Mouse (Mus musculus) ovary, adult 10 weeks (tissue): Measurements from ENCODE around the gene Gm14137. TPM values are rescaled to one million over a fixed set of nuclear protein-coding genes. Genes with fewer than 3 reads are reported as not detected.

Source experiments
- polyA plus RNA-seq: library from polyadenylated mRNA; stranded (reverse); fragments of 350-450 nt; fragmentation: Illumina TruSeq; extraction: RNeasy Lipid Tissue Mini Kit (QIAGEN cat#74804); gene quantifications from one replicate; pipeline ENCODE4 v1.2.3, GENCODE M21; 2014

Gm14137 gene
- polyA plus RNA-seq = not detected

DNA sequence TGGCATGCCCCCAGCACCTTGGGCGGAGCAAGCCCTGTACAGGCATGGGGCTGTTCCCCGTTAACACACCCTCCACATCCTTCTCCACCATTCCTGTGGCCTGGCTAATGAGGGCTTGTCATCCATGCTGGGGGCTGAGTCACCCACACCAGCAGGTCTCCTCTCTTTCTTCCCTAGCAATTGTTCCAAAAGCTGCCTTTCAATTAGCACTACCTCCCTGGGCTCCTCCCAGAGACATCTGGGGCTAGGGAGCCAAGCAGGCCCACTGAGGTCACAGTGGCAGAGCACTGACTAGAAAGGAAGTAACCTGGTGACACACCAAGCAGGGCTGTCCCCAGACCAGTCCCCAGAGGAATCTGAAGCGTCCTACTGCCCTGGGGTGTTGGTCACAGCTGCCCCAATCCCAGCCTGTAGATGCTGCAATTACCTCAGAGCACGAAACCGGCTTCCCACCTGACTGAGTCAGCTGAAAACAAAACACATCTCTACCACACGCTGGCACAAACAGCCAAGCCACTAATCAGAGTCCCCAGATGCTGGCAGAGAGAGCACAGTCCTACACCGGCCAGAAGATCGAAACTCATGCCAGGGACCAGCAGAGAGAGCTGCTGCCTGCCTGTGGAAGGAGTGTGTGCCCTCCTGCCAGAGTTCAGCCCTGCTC is at the start of gene Gm14137:
Gm14137 (plus strand) TSS at position 519 of the 661 bp plus-strand sequence.

DNA sequence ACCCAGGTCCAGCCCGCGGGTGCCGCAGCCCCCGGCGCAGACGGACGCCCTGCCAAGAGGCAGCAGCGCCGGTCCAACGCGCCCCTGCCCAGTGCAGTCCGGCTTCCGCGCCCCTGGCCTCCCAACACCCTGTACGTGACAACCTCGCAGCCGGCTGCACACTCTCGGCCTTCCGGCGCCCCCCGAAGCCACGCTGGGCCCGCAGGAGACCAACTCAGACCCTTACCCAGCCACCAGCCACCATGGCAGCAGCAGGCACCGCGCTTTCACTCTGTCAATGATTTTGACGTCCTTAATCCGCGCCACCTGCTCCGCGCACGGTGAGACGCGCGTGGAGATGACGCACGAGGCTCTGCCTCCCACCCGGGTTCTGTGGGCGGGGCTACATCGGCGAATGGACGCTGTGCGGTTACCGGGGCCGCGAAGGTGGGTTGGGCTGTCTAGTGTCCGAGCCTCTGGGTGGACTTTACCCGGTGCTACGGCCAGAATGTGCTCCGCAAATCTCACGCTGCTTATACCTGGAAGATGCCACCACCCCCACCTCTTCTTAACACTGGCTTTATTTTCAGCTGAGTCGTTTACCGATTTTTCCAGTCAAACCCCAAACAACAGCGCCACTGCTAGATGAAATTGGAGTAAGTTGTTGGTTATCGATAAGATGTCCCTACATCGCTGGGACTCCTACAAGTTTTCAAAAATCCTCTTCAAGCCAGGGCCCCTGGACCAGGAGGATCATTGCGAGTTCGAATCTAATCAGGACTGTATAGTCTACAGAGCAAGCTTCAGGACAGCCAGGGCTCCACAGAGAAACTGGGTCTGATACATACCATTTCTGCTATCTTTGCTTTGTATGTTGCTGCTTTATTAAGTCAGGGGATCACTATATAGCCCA is 17.4 kb upstream of the Gm14137 start, which contains the start of gene Rmdn3:
Rmdn3 (minus strand) TSS at position 354 of the 892 bp plus-strand sequence.

DNA sequence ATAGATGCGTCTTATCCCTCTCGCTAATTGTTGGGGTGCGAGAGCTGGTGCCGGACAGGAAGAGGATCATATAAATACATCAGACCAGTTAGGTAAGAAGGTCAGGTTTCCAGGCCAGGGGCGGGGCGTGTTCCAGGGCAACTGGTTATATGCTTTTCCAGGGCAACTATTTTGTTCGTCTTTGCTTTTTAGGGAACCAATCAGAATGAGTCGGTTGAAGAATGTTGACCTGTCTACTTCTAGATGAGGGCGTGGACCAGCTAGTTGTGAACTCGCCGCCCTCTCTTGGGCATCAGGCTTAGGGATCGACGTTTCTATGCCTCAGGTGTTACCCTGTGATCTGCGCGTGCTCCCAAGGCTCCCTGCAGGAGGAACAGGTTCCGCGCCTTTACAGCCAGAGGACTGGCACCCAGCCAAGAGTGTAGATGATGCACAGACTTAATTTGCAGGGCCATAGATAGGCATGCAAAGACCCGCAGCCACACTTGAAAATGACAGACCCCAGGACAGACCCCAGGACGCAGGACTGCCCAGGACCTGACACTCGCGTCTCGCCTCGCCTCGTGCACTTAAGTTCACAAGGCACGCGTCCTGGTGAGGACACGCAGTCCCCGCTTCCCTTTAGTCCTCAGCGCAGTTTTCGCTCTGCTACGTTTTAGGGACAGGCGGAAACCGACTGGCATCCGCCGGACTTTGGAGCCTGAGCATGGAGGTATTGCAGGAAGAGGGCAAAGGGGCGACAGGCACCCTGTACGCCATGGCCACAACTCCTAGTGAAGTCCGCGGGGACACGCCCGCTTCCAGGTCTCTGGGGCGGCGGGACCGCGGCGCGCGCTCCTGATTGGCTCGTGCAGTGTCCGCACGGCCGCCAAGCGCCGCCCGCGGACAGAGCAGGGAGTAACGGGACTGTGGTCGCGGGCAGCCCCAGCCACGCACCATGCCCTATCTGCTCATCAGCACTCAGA is 7.1 kb upstream of the Gm14137 start, which contains the start of gene Gchfr:
Gchfr (plus strand) TSS at position 873 of the 965 bp plus-strand sequence.

DNA sequence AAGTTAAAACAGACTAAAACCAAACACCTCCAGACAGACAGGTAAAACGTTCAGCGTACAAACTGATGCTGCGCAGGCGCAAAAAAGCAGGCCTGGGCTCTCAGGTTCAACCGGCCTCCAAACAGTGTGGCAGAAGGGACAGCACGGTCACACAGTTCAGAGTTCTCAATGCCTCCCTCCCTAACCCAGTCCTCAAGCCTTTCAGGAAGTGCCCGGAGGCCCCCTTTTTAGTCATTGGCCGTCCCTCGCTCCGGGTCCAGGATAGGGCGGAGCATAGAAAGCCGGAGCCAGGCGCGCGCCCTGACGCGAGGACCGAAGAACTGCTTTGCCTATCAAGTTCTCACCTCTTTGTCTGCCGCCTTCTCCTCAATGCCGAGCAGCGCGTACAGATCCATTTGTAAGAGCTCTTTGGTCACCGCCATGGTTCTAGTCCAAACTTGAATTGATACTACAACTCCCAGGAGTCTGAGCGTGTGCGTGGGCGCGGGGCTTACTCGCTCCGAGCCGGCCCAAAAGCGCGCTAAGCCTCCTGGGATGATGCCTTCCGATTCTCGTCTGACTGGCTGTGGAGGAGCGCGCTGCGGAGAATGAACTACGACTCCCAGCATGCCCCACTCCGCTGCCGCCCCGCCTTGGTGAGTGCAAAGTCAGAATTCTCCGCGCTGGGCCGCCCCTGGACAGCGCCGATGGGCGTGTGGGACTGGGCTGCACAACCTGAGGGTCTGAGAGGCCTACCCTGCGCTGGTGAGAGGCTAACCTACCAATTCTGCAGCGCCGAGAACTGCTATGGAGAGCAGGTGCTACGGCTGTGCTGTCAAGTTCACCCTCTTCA is 34.3 kb downstream of the Gm14137 start, which contains the start of the genes Zfyve19 and Dnajc17:
Zfyve19 (plus strand) TSS at position 274 of the 832 bp plus-strand sequence.
Dnajc17 (minus strand) TSS at position 452 of the 832 bp plus-strand sequence.

Other genes starting within 250 kb of the Gm14137 start
- gene Chst14, start 248.0 kb upstream of the Gm14137 start, polyA plus RNA-seq = 5.5 TPM
- gene Ccdc32, start 145.1 kb upstream of the Gm14137 start, polyA plus RNA-seq = 11.1 TPM
- 4.7 TPM for gene Rpusd2, start 139.7 kb upstream of the Gm14137 start, polyA plus RNA-seq
- gene Knl1, start 127.4 kb upstream of the Gm14137 start, polyA plus RNA-seq = 29.7 TPM
- gene Rad51, start 61.7 kb upstream of the Gm14137 start, polyA plus RNA-seq = 13.3 TPM
- 18.4 TPM for gene Rmdn3, start 17.5 kb upstream of the Gm14137 start, polyA plus RNA-seq
- not detected for gene Gchfr, start 6.7 kb upstream of the Gm14137 start, polyA plus RNA-seq
- gene Zfyve19, start 34.1 kb downstream of the Gm14137 start, polyA plus RNA-seq = 2.7 TPM
- gene Dnajc17, start 34.3 kb downstream of the Gm14137 start, polyA plus RNA-seq = 1.8 TPM
- gene Ppp1r14d, start 55.4 kb downstream of the Gm14137 start, polyA plus RNA-seq = not detected
- 1.3 TPM for gene Spint1, start 62.9 kb downstream of the Gm14137 start, polyA plus RNA-seq
- not detected for gene Rhov, start 96.8 kb downstream of the Gm14137 start, polyA plus RNA-seq
- gene Vps18, start 114.2 kb downstream of the Gm14137 start, polyA plus RNA-seq = 0.29 TPM
- gene Dll4, start 151.3 kb downstream of the Gm14137 start, polyA plus RNA-seq = 0.14 TPM
- not detected for gene Chac1, start 176.7 kb downstream of the Gm14137 start, polyA plus RNA-seq